Mouse (Mus musculus) ovary, postnatal 10 days (tissue): ENCODE results near the gene Tmem151b.

Source experiments
- DNase-seq: peaks from one replicate; pipeline ENCODE4 v3.0.0; 2022; ENCODE audit warnings: low spot score

Tmem151b gene

GRCm38 (mm10) chr17:45545278-45545961, 4.1 kb downstream of the Tmem151b start:
- no peak for DNase-seq

- no peak for DNase-seq
Measured at GRCm38 (mm10) chr17:45544873-45545277, 4.6 kb downstream of the Tmem151b start.

- DNase-seq: no peak
Measured at GRCm38 (mm10) chr17:45544001-45544872, 5.2 kb downstream of the Tmem151b start.

- DNase-seq: no peak
Measured at GRCm38 (mm10) chr17:45543115-45543514, 6.4 kb downstream of the Tmem151b start.

- no peak for DNase-seq
Measured at GRCm38 (mm10) chr17:45542705-45543104, 6.8 kb downstream of the Tmem151b start.

- no peak for DNase-seq
Measured at GRCm38 (mm10) chr17:45542129-45542528, 7.3 kb downstream of the Tmem151b start.

GRCm38 (mm10) chr17:45539664-45540063, 9.8 kb downstream of the Tmem151b start:
- no peak for DNase-seq

GRCm38 (mm10) chr17:45538394-45538793, 11.1 kb downstream of the Tmem151b start:
- no peak for DNase-seq

- DNase-seq: no peak
Measured at GRCm38 (mm10) chr17:45536264-45536663, 13.2 kb downstream of the Tmem151b start.

GRCm38 (mm10) chr17:45532896-45533295, 16.6 kb downstream of the Tmem151b start:
- no peak for DNase-seq

- no peak for DNase-seq
Measured at GRCm38 (mm10) chr17:45530346-45530782, 19.1 kb downstream of the Tmem151b start.

- DNase-seq: no peak
Measured at GRCm38 (mm10) chr17:45526571-45526970, 22.9 kb downstream of the Tmem151b start.

GRCm38 (mm10) chr17:45524961-45525360, 24.5 kb downstream of the Tmem151b start:
- no peak for DNase-seq

GRCm38 (mm10) chr17:45523263-45523662, 26.2 kb downstream of the Tmem151b start, which contains the start of gene Tcte1:
TSS of gene Tcte1 (plus strand) at chr17:45523434.
- no peak for DNase-seq

GRCm38 (mm10) chr17:45520136-45520535, 29.3 kb downstream of the Tmem151b start:
- no peak for DNase-seq

- DNase-seq: no peak
Measured at GRCm38 (mm10) chr17:45518766-45519475, 30.6 kb downstream of the Tmem151b start.

- no peak for DNase-seq
Measured at GRCm38 (mm10) chr17:45517549-45518215, 31.8 kb downstream of the Tmem151b start.

- no peak for DNase-seq
Measured at GRCm38 (mm10) chr17:45517135-45517534, 32.3 kb downstream of the Tmem151b start.

GRCm38 (mm10) chr17:45516488-45516887, 33.0 kb downstream of the Tmem151b start:
- peak; percentile 62 for DNase-seq

- no peak for DNase-seq
Measured at GRCm38 (mm10) chr17:45515806-45516205, 33.7 kb downstream of the Tmem151b start.

GRCm38 (mm10) chr17:45515204-45515726, 34.2 kb downstream of the Tmem151b start:
- no peak for DNase-seq

- DNase-seq: no peak
Measured at GRCm38 (mm10) chr17:45511757-45512156, 37.7 kb downstream of the Tmem151b start.
